Mouse (Mus musculus) layer of hippocampus, adult 18-20 months (tissue): ENCODE data around the gene Arrdc2. TPM values are rescaled to one million over a fixed set of nuclear protein-coding genes. Genes with fewer than 3 reads are reported as not detected.
"Not testable (repeated sequence)": the region's sequence is repeated elsewhere in the genome, so short reads cannot be mapped to it uniquely, and the experiment has no call there.

Experiments
- DNase-seq, 2 experiments: peaks; one replicate each; pipeline ENCODE4 v3.0.0; 2022; ENCODE audit warnings: low spot score in 2 of 2
- total RNA-seq, 2 experiments: library from RNA; stranded (reverse); gene quantifications; 2 replicates each; pipeline ENCODE4 v1.2.3; 2021

Arrdc2 gene
- total RNA-seq, 2 experiments from 2014 or later, result 15.9 to 27.3 TPM

DNA sequence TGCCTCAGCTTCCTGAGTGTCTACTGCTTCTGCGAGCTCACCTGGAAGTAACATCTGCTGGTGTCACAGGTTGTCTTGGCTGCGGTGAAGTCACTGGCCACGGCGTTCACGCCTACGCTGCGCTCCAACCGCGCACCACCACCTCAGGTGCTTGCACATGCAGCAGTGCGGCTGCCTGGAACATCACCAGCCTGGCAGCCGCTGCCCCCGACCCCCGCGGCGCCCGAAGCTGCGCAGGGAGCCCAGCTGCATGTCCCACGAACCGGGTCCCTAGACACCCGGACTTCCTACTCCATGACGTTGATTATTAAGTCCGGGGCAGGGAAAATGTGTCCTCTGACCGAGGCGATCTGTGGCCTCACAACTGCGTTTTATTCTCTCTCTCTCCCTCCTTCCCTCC, 3.0 kb upstream of the Arrdc2 start:
- no peak for DNase-seq

DNA sequence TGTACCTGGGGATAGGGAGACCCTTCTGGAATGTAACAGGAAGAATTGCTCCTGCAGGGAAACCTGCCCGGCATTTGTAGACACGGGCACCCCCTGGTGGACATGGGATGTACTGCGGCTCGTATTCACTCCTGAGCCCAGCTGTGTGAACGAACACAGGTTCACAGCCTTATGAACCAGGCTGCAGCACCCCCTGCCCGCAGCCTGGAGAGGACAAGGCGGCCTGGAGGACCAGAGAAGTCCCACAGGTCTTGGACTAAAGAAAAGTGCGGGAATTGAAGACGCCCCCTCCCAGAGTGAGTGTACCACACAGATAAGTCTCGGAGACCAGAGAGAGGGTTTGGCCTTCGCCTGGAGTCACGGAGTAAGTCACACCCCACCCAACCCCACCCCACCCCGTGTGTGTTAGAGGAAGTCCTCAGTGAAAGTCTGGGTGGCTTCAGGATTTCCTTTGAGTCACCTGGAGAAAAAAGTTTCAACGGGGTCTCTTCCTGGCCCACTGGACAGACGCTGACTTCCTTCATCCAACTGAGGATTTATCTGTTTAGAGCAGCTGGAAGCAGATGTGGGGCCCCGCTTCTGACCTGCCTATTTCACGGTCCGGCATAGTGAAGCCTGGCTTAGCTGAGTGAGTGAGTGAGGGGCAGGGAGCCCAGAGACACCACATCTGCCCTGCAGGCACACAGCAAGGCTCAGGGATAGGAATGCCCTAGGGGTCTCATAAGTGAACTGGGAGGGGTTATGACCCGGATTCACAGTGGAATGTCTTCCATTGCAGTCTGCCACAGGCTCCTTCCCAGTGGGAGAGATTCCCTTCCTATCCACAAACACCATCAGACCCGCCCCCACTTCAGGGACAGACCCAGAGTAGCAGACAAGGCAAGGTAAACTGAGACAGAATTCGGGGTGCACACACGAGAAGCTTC, 1.9 kb upstream of the Arrdc2 start:
- peak; percentile 83 to 95 for DNase-seq

DNA sequence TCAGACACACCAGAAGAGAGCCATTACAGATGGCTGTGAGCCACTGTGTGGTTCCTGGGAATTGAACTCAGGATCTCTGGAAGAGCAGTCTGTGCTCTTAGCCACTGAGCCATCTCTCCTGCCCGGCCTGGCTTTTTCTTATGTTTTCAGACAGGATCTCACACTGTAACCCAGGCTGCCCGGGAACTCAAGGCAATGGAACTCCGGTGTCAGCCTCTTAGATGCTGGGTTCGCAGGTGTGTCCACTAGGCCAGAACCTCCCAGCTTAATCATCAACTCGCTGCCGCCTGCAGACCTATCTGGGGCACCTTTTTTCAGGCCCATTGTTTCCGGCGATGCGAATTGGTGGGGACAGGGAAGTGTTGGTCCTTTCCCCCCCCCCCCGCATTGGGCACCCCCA, 1.1 kb upstream of the Arrdc2 start:
- DNase-seq, result no peak

DNA sequence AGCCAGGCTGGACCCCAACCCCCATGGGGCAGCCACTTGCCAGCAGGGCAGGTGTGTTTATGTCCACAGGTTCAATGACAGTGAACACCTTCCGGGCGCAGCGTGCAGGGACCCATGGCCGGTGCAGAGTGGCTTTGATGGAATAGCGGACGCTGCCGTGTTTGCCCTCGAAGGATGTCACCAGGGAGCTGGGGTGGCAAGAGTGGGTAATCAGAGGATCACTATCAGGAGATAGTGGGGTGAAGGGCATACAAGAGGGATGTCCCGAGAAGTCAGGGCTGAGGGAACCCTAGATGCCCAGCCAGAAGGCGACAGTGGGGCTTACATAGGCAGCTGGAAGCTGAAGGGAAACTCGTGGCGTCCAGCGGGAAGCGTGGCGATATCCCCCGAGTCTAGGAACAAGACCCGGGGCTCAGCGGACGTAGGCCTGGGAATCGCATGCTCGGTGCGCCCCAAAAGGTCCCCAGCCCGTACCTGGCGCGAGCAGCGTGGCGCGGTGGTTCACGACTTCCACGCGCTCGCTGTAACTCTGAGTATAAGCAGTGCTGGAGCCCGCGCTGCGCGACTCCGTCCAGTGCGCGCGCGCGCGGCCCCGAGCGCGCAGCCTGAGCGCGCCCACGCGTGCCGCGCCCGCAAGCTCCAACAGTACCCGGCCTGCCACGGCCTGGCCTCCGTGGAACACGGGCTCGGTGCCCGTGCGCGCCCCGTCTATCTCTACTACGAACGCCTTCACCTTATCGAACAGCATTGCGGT, 689 bp downstream of the Arrdc2 start:
- peak in 1 of 2 experiments; percentile 40 for DNase-seq

DNA sequence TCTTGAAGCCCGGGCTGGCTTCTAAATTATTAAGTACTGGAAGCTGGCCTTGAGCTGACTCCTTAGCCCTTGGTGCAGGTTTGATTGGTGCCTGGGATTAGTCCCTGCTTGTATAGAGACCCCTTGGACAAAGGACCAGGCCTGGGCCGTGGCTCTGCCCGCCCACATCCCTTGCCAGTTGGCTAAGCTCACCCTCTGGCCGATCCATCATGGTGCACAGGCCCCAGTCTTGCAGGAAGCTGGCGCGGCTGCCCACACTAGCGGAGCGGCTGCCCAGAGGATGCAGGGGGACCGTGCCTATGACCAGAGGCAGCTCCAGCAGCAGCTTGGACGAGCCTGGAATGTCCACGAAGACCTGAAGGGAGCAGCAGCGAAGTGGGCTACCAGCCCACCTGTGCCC, 2.9 kb downstream of the Arrdc2 start:
- no peak for DNase-seq

DNA sequence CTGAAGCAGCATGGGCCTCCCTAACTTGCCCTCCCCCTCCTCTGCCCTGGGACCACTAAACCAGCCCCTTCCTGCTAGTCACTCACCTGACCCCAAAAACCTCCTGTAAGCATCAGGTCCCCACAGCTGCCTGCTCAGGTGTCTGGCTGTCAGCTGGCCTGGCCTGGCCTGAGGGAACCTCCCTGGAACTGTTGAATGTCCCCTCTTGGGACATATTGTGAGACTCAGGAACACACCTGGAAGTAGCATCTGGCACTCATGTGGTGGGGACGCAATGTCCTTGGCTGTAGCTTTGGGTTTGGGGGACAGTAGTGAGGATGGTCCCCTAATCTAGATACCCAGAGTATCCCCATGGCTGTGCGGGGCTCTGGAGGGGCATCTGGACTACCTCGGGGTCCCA, 5.4 kb downstream of the Arrdc2 start:
- DNase-seq, result no peak

DNA sequence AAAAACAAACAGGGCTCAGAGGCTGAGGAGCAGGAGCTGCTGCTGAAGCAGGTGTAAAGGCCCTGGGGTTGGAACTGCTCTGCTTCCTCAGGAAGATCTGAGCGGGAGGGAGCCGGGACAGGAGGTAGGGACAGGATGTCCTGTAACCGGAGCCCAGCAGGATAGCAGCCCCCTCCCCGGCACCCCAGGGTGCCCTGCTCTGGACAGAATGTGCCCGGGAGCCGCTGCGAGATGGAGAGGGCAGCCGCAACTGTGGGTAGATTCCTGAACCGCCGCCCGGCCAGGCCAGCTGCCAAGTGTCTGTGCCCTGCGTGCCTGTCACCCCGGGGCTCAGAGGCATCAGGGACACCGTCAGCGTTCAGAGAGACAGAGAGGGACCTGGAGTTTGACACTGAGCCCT, 6.0 kb downstream of the Arrdc2 start:
- peak in 1 of 2 experiments; percentile 78 for DNase-seq

DNA sequence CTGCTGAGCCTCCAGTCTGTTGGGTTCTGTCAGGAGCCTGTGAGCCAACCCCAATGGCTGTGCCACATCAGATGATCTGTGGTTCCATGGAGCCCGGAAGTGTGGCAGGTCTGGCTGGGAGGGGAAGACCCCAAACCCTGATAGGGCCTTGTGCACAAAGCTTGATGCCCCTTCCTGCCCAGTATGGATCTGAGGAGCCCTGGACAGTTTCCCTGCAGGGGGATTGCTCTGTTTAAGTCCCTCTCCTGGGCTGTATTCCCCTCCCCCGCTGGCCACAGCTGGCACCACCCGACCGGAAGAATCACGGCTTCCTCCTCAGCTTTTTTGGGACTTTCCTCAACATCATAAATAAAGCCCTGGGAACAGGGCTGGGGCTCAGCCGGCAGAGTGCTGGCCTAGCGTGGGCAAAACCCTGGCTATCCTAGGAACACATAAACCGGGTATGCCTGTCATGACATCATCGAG, 6.5 kb downstream of the Arrdc2 start:
- no peak for DNase-seq

DNA sequence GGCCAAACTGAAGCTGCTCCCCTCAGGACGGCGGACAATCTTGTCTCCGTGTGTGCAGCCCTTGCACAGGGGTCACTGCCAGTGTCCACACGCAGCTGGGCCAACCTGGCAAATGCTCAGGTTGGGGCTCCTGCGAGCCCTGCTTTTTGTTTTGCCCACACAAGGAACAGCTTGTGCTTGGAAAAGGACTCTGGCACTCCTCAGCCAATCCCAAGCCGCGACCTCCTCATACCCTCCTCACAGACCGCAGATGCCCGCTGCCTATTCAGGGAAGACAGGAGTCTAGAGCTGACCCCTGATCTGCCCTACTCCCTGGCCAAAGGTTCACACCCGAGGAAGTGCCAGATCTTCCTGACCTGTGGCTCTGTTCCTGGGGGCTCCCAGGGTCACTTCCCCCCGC, 7.1 kb downstream of the Arrdc2 start:
- no peak for DNase-seq

DNA sequence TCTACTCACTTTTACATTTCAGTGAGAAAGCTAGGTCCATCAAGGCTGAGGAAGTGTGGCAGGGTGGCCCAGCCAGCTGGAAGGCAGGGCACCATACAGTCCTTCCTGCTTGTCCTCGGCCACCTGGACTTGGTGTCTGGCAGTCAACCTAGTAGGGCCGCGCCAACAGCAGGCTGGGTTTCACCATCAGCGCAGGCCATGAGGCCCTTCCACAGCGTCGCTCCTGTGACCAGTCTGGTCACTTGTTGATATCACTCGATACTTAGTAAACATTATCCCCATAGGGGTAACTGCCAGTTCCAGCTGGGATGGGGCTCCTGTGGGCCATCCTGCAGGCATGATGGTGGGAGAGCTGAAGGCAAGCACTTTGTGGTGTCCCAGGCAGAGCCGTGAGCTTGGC, 8.0 kb downstream of the Arrdc2 start:
- DNase-seq, result no peak

DNA sequence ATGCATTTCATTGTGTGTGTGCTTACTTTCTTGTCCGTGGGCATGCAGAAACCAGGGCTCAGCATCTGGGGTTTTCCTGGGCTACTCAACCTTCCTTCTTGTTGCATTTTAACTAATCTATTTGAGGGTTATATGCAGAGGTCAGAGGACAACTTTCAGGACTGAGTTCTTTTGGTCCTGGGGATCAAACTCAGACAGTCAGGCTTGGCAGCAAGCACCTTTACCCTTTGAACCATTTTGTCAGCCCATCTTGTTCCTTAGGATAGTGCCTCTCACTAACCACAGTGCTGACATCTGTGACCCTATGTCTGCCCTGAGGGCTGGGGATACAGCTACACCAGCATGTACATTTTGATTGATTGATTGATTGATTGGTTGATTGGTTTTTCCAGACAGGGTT, 11.7 kb downstream of the Arrdc2 start:
- no peak for DNase-seq

DNA sequence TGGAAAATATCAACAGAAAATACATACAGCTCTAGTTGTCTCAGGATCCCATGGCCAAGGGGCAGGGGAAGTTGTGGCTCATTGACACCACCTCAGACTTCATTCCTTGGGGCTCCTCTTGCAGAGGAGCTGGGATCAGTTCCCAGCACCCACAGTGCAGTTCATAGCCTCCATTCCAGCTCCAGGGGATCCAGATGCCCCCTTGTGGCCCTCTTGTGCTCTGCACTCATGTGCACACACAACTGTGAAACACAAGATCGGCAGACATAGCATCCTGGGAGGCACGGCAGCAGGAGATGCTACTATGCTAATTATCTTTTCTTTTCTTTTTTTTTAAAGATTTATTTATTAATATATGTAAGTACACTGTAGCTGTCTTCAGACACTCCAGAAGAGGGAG, 12.5 kb downstream of the Arrdc2 start:
- no peak for DNase-seq

DNA sequence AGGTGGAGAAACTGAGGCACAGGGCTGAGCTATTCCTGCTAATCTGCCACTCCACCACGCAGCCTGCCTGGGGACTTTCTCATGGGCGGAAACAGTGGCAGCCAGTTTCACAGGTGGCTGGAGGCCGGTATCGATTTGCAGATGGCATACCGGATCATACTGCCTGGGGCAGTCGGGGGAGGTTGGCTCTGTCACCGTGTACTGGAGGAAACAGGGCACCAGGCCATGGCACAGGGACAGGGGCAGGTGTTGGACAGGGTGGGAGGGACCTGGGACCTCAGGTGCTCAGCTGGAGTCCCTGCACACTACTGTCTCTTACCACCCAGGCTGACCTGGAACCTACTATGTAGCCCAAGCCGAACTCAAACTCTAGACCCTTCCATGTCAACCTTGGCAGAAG, 13.7 kb downstream of the Arrdc2 start:
- DNase-seq, result no peak

DNA sequence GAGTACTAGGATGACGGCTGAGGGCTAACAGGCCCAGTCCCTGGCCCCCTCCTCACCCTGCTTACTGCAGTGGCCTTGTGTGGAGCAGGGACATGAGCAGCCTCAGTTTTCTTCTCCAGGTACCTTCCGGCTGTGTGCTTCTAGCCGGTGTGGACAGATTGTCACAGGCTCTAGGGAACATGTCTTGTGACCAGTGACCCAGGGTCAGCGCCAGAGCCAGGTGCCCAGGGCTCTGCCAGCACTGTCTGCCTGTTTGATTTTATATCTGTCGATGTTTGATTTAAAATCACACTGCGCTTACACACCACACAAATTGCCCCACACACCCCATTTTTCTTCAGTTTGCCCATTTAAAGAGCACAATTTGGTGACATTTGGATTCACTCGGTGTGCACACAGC, 15.7 kb downstream of the Arrdc2 start:
- DNase-seq, result no peak

DNA sequence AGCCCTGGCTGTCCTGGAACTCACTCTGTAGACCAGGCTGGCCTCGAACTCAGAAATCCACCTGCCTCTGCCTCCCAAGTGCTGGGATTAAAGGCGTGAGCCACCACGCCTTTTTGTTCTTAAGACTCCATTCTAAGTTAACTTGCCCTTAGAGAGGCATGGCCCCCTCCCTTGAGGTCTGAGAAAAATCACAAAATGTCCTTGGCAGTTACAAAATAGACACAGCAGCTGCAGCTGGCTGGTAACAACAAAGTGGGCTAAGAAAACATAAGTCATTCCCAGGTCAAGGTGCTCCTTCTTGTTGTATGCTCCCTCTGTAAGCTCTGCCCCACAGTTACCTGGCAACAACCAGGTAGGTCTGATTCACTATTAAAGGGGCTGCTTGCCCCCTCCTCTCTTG, 16.9 kb downstream of the Arrdc2 start:
- DNase-seq, result not testable (repeated sequence)

DNA sequence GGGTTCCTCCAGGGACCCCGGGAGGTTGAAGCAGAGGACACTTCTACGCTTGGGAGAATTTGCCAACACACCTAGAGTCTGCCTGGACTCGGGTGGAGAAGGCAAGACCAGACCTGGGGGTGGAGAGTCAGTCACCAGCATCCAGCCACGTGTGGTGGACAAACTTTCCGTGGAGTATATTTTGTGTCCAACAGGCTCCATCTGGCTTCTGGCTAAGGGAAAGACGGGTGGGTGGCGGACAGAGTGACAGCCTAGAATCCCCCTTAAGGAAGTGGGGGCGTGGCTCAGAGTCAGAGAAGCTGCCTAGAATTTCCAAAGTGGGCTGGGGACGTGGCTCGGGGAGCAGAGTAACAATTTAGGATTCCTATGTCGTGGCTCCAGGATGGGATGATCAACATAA, 17.5 kb downstream of the Arrdc2 start:
- no peak for DNase-seq

DNA sequence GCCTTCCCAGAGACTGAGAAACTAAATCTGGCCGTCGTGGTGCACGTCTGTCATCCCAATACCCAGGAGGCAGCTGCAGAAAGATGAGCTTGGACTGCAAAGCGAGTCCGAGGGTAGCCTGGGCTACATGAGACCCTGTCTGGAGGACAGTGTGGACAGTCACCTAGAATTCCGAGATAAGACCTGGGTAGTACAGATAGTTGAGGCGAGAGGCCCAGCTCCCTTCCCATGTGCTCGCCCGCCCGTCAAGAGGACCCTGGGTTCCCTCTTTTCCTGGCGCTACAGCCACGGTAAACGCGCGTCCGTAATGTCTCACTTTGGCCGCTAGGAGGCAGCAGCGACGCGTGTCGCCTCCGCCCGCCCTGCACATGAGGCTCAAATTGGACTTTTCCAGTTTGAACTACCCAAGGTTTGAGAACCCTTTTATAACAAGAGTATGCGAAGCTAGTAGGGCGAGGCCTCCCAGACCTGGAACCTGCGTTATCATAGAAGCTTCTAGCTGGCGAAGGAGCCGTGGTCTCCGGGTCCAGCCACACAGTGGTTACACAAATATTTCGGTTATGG, 18.0 kb downstream of the Arrdc2 start:
- DNase-seq, result peak in 1 of 2 experiments; percentile 70

DNA sequence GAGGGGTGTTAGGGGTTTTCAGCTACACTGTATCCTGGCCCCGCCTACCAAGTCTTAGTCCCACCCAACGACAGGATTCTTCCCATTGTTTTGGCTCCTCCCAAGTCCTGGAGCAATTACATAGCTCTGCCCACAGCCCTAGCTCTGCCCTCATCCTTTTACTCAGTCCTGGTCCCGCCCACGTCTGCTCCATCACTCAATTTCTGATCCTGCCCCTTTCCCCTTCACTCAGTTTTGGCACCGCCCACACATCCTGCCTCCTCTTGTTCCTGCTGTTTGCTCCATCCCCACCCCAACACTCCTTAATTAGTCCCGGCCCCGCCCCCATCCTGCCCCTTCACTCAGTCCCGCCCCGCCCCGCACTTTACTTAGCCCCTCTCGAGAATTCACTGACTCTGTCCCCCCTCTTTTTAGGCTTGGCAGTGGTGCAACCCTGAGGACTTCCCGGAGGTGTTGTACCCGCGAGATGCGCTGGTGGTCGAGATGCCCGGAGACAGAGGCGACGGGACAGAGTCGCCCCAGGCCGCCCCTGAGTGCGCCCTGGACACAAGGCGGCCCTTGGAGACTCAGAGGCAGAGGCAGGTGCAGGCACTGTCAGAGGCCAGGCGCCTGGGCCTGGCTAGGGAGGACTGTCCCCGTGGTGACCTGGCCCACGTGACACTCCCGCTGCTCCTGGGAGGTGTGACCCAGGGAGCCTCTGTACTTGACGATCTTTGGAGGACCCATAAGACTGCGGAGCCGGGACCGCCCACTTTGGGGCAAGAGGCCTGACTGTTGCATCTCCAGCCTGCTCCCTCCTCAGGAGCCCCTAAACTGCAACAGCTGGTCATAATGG, 19.2 kb downstream of the Arrdc2 start:
- peak in 1 of 2 experiments; percentile 66 for DNase-seq

DNA sequence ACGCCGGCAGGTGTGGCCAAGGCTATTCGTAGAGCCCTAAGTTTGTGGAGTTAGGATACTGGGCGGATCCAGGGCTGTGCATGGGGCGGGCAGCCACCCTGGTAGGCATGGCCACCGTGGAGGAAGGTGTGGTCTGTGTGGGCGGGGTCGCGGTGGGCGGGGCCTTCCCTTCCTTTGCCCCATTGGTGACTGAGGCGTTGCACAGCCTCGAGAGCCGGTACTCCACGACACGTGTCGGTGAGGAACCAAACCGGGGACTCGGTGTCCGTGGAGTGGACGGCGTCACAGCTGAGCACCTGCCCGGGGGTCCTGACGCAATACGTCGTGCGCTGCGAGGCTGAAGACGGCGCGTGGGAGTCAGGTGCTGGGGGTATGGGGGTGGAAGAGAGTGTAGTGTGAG, 22.8 kb downstream of the Arrdc2 start:
- no peak for DNase-seq

DNA sequence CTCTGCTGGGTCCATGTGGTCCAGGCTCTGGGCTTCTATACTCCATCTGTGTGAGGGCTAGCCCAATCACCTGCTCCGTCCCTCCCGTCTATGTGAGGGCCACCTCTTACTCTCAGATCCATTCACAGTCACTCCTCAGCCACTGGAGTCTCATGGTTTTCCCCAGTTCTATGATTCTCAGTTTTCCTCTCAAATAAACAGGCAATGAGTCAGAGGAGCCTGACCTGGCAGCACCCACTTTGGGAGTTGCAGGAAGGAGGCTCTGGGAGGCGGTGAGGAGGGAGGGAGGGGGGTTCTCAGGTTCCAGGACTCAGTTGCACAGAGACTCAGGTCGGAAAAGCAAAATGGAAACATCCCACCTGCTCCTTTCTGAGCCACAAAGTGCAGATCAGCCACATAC, 26.6 kb downstream of the Arrdc2 start:
- no peak for DNase-seq

DNA sequence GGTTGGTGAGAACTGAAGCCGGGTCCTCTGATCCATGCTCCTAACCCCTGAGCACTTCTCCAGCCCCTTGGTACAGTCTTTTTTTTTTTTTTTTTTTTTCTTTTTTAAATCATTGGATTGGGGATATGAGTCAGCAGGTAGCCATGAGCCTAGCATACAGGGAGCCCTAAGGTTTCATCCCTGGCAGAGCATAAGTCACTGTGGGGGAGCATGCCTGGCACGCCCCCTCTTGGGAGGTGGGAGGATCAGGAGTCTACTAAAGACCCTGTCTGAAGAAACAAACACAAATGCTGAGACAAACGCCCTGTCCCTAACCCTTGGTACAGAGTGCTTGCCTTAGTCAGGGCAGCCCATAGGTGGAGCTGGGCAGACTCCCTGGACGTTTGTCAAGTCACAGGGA, 27.5 kb downstream of the Arrdc2 start:
- DNase-seq, result no peak
